Mouse (Mus musculus) heart, postnatal 0 days (tissue): ENCODE measurements around the gene Gm26965.
"Not testable (repeated sequence)": the region's sequence is repeated elsewhere in the genome, so short reads cannot be mapped to it uniquely, and the experiment has no call there.

Experiments used
- CTCF ChIP-seq: IDR thresholded peaks from 2 replicates; pipeline ENCODE4 v1.5.1; 2016; ENCODE audit warnings: antibody characterized with exemption, control low read depth, low read depth
- EP300 ChIP-seq: IDR thresholded peaks from 2 replicates; pipeline ENCODE4 v1.6.1; 2016; ENCODE audit warnings: antibody characterized with exemption, low read depth

GRCm38 (mm10) chr13:67463506-67464185 lies 62.3 kb downstream of the Gm26965 start:
- not testable (repeated sequence) for TF ChIP-seq CTCF, EP300
